Mouse (Mus musculus) CH12F3 (cell line): ENCODE measurements around the gene Acot3.
"Not testable (repeated sequence)": the region's sequence is repeated elsewhere in the genome, so short reads cannot be mapped to it uniquely, and the experiment has no call there.

ENCODE experiments used
- in situ Hi-C: fragments of 300-500 bp; cut with MboI; formaldehyde crosslinking; loops from 2 replicates; pipeline ENCODE4 v1.14.3; 2020; ENCODE audit warnings: low sequenced_read_pairs

Gene Acot3

DNA sequence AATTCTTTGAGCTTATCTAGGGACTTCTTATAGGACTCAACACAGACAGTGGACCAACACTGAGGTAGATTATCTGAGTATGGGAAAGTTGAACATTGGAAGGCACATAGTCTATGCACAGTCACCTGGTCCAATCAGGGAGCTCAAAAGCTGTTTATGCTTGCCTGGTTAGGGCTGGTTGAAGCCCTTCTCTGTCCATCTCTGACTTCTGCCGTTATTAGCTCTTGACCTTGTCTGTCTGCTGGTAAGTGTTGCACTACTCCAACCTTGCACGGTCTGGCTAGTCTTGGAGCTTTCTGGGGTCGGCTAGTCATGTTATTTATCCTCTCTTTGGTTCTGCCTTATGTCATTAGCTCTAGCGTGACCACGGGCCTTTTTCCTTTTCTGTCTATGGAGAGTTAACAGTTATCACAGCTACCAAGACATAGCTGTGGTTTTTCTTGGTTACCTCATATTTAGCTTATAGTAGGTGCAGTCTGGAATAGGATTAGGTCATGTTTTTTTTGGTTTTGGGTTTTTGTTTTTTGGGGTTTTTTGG, at the start of gene Acot3:
TSS of gene Acot3 (plus strand) at position 208 of the 538 bp plus-strand sequence.
- in situ Hi-C loops, result no loop called here

DNA sequence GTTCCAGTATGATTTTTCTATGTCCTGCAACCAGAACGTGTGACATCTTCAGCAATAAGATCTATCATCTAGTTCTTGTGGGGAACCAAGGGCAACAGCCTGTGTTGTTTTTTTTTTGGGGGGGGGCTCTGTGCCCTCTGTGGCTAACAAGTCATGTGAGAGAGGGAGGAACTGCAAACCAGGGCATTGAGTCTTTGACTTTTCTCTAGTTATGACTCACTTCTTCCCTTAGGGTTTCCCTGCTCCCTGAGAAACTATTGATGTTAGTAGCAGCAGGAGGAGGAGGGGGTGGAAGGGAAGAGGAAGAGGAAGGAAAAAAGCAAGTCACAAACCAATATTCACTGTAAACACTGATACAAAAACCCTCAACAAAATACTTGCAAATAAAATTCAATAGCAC, 48.1 kb upstream of the Acot3 start:
- in situ Hi-C loops, result no loop called here

- in situ Hi-C loops, result no loop called here
Observed at GRCm38 (mm10) chr12:84008251-84008650, 43.7 kb upstream of the Acot3 start.

DNA sequence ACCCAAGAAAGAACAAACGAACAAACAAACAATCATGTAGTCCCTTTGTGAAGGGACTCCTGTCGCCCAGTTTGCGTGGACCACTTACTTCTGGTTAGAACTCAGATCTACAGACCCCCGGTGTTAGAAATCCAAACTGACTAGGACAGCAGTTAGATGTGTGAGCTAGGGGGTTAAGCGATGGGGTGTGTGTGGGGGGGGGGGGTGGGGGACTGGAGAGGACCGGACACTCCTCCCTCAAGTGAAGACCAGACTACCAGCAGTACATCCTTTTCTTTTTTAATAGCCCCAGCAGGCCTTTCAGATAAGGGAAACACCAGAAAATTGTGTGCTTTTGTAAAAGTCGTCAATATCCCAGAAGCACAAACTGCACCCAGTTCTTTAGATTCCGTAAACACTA, 43.2 kb upstream of the Acot3 start:
- in situ Hi-C loops, result no loop called here

GRCm38 (mm10) chr12:84009171-84009965, 42.6 kb upstream of the Acot3 start, which contains the start of gene Acot1:
TSS of gene Acot1 (plus strand) at chr12:84009490.
- in situ Hi-C loops, result not testable (repeated sequence)

DNA sequence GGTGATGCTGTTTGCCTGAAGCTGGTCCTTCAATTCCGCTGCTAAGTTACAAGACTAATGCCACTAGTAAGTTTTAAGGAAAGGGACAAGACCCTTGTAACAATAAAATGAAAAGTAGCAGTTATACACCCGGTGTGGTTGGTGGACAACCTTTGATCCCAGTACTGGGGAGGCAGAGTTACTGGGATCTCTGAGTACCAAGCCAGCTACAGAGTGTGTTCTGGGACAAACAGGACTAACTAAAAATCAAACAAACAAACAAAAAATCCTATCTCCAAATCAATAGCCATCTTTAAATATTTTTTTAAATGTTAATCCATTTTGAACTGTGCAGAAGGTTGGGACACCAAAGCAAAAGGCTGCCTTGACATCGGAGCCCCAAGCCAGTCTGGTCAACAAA, 41.7 kb upstream of the Acot3 start:
- in situ Hi-C loops, result no loop called here

DNA sequence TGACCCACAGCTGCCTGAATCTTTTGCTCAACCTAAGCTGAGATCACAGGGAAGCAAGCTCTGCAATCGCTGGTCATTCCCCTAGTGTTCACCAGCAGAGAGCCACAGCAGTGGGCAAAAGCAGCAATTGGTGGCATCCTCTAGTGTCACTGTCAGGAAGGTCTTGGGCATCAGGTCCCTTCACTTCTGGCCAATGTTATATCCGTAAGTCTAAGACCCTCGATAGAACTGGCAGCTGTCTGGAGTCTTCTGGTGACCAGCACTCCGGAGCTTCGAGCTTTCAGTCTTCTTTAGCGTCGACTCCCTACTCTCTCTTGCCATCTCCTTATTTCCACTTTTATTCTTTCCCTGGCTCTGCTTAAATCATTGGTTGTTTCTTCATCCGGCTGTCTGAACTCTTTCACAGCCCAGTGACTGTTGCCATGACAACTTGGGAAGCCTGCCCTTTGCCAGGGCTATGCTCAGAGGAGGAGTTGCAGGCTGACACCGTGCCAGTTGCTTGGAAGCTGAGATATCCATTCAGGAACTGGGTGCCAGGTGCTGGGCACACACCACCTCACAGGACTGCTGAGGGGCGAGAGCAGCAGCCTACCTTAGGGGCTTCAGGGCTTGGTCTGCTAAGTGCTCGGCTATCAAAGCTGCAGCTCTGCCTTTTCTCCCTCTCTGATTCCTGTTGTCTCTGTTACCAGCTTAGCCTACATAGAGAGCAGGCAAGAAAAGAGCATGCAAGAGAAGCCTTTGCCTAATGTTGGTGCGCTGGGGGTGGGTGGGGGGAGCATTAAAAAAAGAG, 40.5 kb upstream of the Acot3 start:
- in situ Hi-C loops, result no loop called here

DNA sequence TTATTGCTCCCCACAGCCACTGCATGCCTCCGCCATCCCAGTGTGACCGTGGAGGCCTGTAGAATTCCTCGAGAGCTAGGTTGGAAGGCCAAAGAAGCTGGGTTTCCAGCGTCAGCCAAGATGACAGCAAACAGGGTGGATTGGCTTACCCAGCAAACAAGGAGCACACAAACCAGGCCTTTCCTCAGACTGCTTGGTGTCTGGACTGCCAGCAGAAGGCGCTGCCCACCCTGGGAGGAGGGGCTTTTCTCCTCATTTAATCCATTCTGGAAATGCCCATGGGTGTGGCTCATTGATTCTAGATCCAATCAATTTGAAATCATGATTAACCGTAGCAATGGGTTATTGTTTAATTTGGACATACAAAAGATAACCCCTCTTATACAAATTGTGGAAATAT, 38.8 kb upstream of the Acot3 start:
- in situ Hi-C loops, result no loop called here

DNA sequence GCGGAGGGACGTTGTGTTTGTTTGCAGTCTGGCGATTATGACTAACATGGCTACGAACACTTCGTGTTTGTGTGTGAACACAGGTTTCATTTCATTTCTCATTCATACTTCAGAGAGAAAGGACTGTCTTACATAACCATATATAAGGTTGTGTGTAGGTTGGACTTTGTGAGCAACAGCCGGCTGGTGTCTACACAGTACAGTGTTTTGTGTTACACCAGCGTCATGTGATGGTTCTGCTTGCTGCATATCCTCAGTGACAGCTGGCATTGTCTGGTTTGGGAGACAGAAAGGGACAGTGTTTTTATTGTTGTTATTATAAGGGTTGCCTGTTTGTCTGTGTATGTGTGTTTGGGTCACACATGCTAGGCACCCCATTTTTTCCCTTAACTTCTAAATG, 38.2 kb upstream of the Acot3 start:
- in situ Hi-C loops, result no loop called here

- in situ Hi-C loops, result not testable (repeated sequence)
Observed at GRCm38 (mm10) chr12:84020528-84020927, 31.4 kb upstream of the Acot3 start.

DNA sequence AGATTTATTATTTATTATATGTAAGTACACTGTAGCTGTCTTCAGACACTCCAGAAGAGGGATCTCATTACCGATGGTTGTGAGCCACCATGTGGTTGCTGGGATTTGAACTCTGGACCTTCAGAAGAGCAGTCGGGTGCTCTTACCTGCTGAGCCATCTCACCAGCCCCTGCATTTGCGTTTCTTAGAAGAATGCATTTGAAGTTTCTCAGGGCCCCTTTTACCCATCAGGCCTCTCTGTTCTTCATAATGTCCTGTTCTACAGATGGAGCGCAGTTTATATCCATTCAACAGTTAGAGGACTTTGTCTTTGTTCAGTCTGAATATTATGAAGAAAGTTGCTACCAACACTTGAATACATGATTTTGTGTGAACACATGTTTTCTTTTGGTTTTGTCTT, 29.7 kb upstream of the Acot3 start:
- in situ Hi-C loops, result not testable (repeated sequence)

DNA sequence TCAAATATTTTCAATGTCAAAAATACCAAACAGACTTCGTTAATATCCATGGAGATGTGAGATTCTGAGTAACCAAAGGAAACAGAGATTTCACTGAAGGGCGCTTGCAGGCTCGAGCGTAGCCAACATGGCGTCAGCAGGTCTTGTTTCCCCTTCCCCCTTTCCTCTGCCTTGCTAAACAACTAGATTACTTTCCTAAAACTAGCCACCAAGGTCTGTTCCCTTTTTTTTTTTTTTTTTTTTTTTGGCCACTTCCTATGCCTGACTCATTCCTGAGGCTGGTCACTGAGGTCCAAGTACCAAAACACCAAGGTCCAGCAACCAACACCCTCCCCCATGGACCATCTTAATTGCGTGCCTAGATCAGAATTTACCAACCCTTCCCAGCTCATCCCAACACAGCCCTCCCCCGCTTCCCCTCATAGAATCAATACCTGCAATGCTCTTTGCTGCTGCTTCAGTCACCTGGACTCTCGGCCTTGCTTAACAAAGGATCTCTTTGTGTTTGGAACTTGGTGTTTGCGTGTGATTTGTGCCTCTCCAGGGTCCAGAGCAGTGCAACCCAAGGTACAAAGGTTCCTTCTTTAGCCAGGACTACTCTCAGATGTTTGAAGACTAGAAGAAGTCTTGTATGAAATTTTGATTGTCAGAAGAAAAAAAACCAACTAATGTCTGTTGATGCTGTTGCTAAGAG, 28.7 kb upstream of the Acot3 start:
- in situ Hi-C loops, result no loop called here

- in situ Hi-C loops, result no loop called here
Observed at GRCm38 (mm10) chr12:84025888-84026287, 26.1 kb upstream of the Acot3 start.

DNA sequence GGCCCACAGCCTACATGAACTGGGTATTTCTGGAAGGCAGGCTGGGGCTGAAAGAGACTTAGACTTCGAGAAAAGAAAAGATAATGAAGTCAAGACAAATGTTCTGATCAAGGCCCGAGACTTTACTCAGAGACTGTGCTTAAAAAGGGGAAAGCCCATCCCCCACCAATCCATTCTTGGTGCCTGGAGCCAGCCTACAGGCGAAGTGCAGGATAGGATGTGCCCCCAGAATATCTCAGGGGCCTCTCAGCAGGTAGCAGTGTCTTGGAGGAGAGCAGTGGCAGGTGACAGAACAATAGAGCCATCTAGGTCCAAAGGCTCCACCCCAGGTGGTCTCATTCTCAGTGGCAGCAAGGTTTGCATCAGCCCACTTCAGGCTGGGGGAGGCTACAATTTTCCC, 23.6 kb upstream of the Acot3 start:
- in situ Hi-C loops, result not testable (repeated sequence)

DNA sequence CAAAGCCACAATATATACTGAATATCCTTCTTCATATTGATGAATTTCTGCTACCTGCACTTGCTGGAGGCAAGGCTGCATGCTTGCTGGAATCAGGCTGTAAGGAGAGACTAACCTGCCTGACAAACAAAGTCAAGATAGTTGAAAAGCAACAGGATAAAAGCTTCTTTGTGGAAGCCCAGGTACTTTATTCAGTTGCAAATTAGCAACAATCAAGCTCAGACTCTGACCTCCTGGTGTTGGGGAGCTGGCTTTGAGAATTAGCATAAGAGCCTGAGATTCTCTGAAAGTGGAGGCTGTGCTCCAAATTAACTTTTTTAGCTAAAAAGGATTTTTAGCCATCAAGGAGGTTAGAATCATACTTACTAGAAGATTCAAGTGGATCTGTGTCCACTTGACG, 22.9 kb upstream of the Acot3 start:
- in situ Hi-C loops, result not testable (repeated sequence)

- in situ Hi-C loops, result no loop called here
Observed at GRCm38 (mm10) chr12:84030659-84031332, 21.1 kb upstream of the Acot3 start.

GRCm38 (mm10) chr12:84032854-84033253, 19.1 kb upstream of the Acot3 start:
- in situ Hi-C loops, result no loop called here

DNA sequence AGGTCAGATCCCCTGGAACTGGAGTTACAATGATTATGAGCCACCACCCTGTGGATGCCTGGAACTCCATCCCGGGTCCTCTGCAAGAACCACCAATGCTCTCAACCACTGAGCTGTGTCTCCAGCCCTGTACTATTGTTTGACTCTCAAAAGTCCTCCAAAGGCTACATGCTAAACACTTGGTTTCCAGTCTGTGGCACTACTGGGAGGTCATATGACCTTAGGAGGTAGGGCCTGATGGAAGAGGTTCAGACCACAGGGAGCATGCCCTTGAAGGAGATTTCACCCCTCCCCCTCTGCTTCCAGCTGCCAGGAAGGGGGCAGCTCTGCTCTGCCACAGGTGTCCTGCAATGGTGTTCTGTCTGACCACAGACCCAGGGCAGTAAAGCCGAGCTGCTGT, 18.6 kb upstream of the Acot3 start:
- in situ Hi-C loops, result not testable (repeated sequence)

- in situ Hi-C loops, result no loop called here
Observed at GRCm38 (mm10) chr12:84034108-84034507, 17.8 kb upstream of the Acot3 start.

GRCm38 (mm10) chr12:84038241-84038640, 13.7 kb upstream of the Acot3 start, which contains the start of gene Acot4:
TSS of gene Acot4 (plus strand) at chr12:84038379.
- in situ Hi-C loops, result not testable (repeated sequence)

DNA sequence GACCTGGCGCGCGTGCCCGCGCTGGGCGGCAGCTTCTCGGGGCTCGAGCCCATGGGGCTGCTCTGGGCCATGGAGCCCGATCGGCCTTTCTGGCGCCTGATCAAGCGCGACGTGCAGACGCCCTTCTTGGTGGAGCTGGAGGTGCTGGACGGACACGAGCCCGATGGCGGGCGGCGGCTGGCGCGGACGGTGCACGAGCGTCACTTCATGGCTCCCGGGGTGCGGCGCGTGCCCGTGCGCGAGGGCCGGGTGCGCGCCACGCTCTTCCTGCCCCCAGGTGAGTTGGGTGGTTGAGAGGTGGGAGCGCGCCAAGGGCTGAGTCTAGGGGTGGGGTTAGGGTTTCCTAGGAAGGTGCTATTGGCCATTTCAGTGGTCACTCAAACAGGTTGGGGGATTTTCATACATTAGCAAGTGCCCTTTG, 13.2 kb upstream of the Acot3 start, which contains the start of gene Gm49366:
TSS of gene Gm49366 (plus strand) at position 245 of the 421 bp plus-strand sequence.
- in situ Hi-C loops, result not testable (repeated sequence)
